Mouse (Mus musculus) myocyte (in vitro differentiated cells): Measurements from ENCODE around the gene Ltn1.

Experiments used
- POLR2A ChIP-seq: IDR thresholded peaks from one replicate; pipeline ENCODE4 v1.6.1; 2011; ENCODE audit warnings: low read depth, mild to moderate bottlenecking, control low read depth, moderate library complexity; ENCODE audit not compliant: insufficient read length
- USF1 ChIP-seq: IDR thresholded peaks from one replicate; pipeline ENCODE4 v1.6.1; 2011; ENCODE audit warnings: low read depth, mild to moderate bottlenecking, control low read depth, moderate library complexity

- TF ChIP-seq POLR2A: no peak
- TF ChIP-seq USF1: no peak
These were observed 66.0 kb downstream of the Ltn1 start for GRCm38 (mm10) chr16:87366445-87366844.
